8 mouse cellular contexts compared by ENCODE assay signal in genomic region chr10:126972051-126972725, GRCm38 (mm10). TPM values are rescaled to one million over a fixed set of nuclear protein-coding genes. Genes with fewer than 3 reads are reported as not detected.
DNase-seq lines count a peak whose midpoint lies in the region; TF ChIP-seq lines count a peak whose summit lies in the region.

No protein-coding gene starts in this region.

- 33% methylated on average over 13 of the region's 13 CpGs for WGBS in lung, adult 2 months

- peak; percentile 30 for DNase-seq in cerebellum, adult 9-11 months
- DNase-seq in cerebellum, adult 18-20 months: no peak
- peak; percentile 54 for DNase-seq in gastrocnemius, postnatal 10 days
- DNase-seq in kidney, adult 11 months: peak; percentile 74
- peak; percentile 61 for DNase-seq in lung, adult 2 months
- DNase-seq in retina, postnatal 1 day: peak; percentile 91
- DNase-seq in right cerebral cortex, postnatal 25 days: no peak
- no peak for DNase-seq in thymus, postnatal 4 days

- peaks cover 11% of the 10 kb centered on the region for H3K4me1 ChIP-seq in lung, adult 2 months (ENCODE audit: control insufficient read depth, insufficient read depth, low read length)

- TF ChIP-seq POLR2A in lung, adult 2 months (IDR thresholded peaks at IDR 0.05; ENCODE audit: borderline replicate concordance, extremely low read depth, low read depth, low read length): no peak

- H3K4me3 ChIP-seq in lung, adult 2 months (replicated peaks; ENCODE audit: extremely low read depth, low read depth, low read length): no peak overlapping the region

- TF ChIP-seq CTCF in lung, adult 2 months (IDR thresholded peaks at IDR 0.05; ENCODE audit: insufficient read depth, low read length): no peak

RNA-seq across cellular contexts. Expression of gene Ctdsp2, which starts 6.3 kb away (rescaled TPM):
- total RNA-seq in gastrocnemius, postnatal 10 days (2021): 100 to 1,000 TPM; 135 to 155 TPM
- polyA plus RNA-seq in lung, adult 2 months (2012; rRNA removed): 182 and 227 TPM in 2 replicates

RNA-seq across cellular contexts. Expression of gene Avil, which starts 28.3 kb away (rescaled TPM):
- total RNA-seq in gastrocnemius, postnatal 10 days (2021): under 1 TPM; 0.33 to 0.95 TPM
- 0.12 and 0.30 TPM in 2 replicates for polyA plus RNA-seq in lung, adult 2 months (2012; rRNA removed)

RNA-seq across cellular contexts. Expression of gene Tsfm, which starts 58.5 kb away (rescaled TPM):
- total RNA-seq in gastrocnemius, postnatal 10 days (2021): 10 to 100 TPM; 23.5 to 29.5 TPM
- 22.4 and 25.1 TPM in 2 replicates for polyA plus RNA-seq in lung, adult 2 months (2012; rRNA removed)

Comparison
In these comparisons a context has a peak if more than half of its experiments do, and no peak if none do; other contexts are left out.
1. DNase-seq: peak in cerebellum, adult 9-11 months (single experiment), gastrocnemius, postnatal 10 days (single experiment), kidney, adult 11 months (single experiment), lung, adult 2 months (single experiment) and retina, postnatal 1 day (single experiment); none in cerebellum, adult 18-20 months (0 of 2), right cerebral cortex, postnatal 25 days (single experiment) and thymus, postnatal 4 days (single experiment).